Mouse (Mus musculus) right cerebral cortex, postnatal 4 days (tissue): ENCODE measurements around the gene Pum3.
"Not testable (repeated sequence)": the region's sequence is repeated elsewhere in the genome, so short reads cannot be mapped to it uniquely, and the experiment has no call there.

Source experiments
- DNase-seq: peaks from one replicate; pipeline ENCODE4 v3.0.0-alpha.2; 2022

The Pum3 gene

GRCm38 (mm10) chr19:27392431-27392830 is 37.2 kb downstream of the Pum3 start:
- no peak for DNase-seq

GRCm38 (mm10) chr19:27391344-27391743 is 38.3 kb downstream of the Pum3 start:
- no peak for DNase-seq

GRCm38 (mm10) chr19:27389566-27389965 is 40.1 kb downstream of the Pum3 start:
- DNase-seq, result not testable (repeated sequence)

- no peak for DNase-seq
Observed at GRCm38 (mm10) chr19:27385304-27385703, 44.3 kb downstream of the Pum3 start.

- no peak for DNase-seq
Observed at GRCm38 (mm10) chr19:27383266-27383665, 46.4 kb downstream of the Pum3 start.

- DNase-seq, result no peak
Observed at GRCm38 (mm10) chr19:27382131-27382530, 47.5 kb downstream of the Pum3 start.

- no peak for DNase-seq
Observed at GRCm38 (mm10) chr19:27379712-27380401, 49.8 kb downstream of the Pum3 start.

GRCm38 (mm10) chr19:27370784-27371183 is 58.8 kb downstream of the Pum3 start:
- DNase-seq, result no peak

GRCm38 (mm10) chr19:27370174-27370573 is 59.5 kb downstream of the Pum3 start:
- no peak for DNase-seq

- no peak for DNase-seq
Observed at GRCm38 (mm10) chr19:27369461-27370135, 60.0 kb downstream of the Pum3 start.

GRCm38 (mm10) chr19:27366113-27366746 is 63.4 kb downstream of the Pum3 start:
- DNase-seq, result no peak

- DNase-seq, result no peak
Observed at GRCm38 (mm10) chr19:27364521-27364931, 65.1 kb downstream of the Pum3 start.

GRCm38 (mm10) chr19:27363891-27364290 is 65.7 kb downstream of the Pum3 start:
- DNase-seq, result no peak

GRCm38 (mm10) chr19:27360381-27360780 is 69.2 kb downstream of the Pum3 start:
- no peak for DNase-seq

GRCm38 (mm10) chr19:27351700-27352099 is 77.9 kb downstream of the Pum3 start:
- DNase-seq, result no peak

- DNase-seq, result no peak
Observed at GRCm38 (mm10) chr19:27346501-27346900, 83.1 kb downstream of the Pum3 start.
